Mouse (Mus musculus): ENCODE data around the gene Ldhd. TPM values are rescaled to one million over a fixed set of nuclear protein-coding genes. Genes with fewer than 3 reads are reported as not detected.
"Not testable (repeated sequence)": the region's sequence is repeated elsewhere in the genome, so short reads cannot be mapped to it uniquely, and the experiment has no call there.

The Ldhd gene
- polyA plus RNA-seq, 1 experiment from 2014 or later = 0.21 TPM

- no peak overlapping the region for H3K4me3 ChIP-seq (ENCODE audit: low read depth, low read length)
- no peak overlapping the region for H3K9ac ChIP-seq (ENCODE audit: low read length)
- 91% methylated on average over 3 of the region's 3 CpGs for WGBS
- ATAC-seq (ENCODE audit: insufficient read depth, low FRiP score, low TSS enrichment) (no peak), DNase-seq (ENCODE audit: low spot score) (no peak)
- no peaks in the 10 kb centered on the region for H3K36me3 ChIP-seq (ENCODE audit: control insufficient read depth, insufficient read depth, low read length)
- no peaks in the 10 kb centered on the region for H3K27me3 ChIP-seq (ENCODE audit: control insufficient read depth, insufficient read depth, low read length)
- H3K9me3 ChIP-seq (ENCODE audit: control insufficient read depth, low read length) = no peaks in the 10 kb centered on the region
- H3K27ac ChIP-seq (ENCODE audit: low read depth, low read length) = no peak overlapping the region
- H3K4me2 ChIP-seq (ENCODE audit: low read depth) = no peak overlapping the region
- H3K4me1 ChIP-seq (ENCODE audit: control insufficient read depth, insufficient read depth, low read length) = 0 out of 2 replicates have a peak, but pooled peaks cover 3% of the 10 kb centered on the region
Observed at GRCm38 (mm10) chr8:111650651-111651050, 20.5 kb upstream of the Ldhd start.

GRCm38 (mm10) chr8:111648834-111649233, 18.7 kb upstream of the Ldhd start:
- ATAC-seq (ENCODE audit: insufficient read depth, low FRiP score, low TSS enrichment) (no peak), DNase-seq (ENCODE audit: low spot score) (no peak)
- H3K4me2 ChIP-seq (ENCODE audit: low read depth) = no peak overlapping the region
- H3K9me3 ChIP-seq (ENCODE audit: control insufficient read depth, low read length) = no peaks in the 10 kb centered on the region
- no peak overlapping the region for H3K27ac ChIP-seq (ENCODE audit: low read depth, low read length)
- no peak overlapping the region for H3K4me3 ChIP-seq (ENCODE audit: low read depth, low read length)
- WGBS = 44% methylated on average over 2 of the region's 2 CpGs
- H3K27me3 ChIP-seq (ENCODE audit: control insufficient read depth, insufficient read depth, low read length) = no peaks in the 10 kb centered on the region
- H3K4me1 ChIP-seq (ENCODE audit: control insufficient read depth, insufficient read depth, low read length) = 0 out of 2 replicates have a peak, but pooled peaks cover 3% of the 10 kb centered on the region
- H3K36me3 ChIP-seq (ENCODE audit: control insufficient read depth, insufficient read depth, low read length) = no peaks in the 10 kb centered on the region
- no peak overlapping the region for H3K9ac ChIP-seq (ENCODE audit: low read length)

GRCm38 (mm10) chr8:111645715-111646114, 15.5 kb upstream of the Ldhd start:
- Histone ChIP-seq H3K4me3 (ENCODE audit: low read depth, low read length) (no peak overlapping the region), H3K9me3 (ENCODE audit: control insufficient read depth, low read length) (no peaks in the 10 kb centered on the region), H3K27me3 (ENCODE audit: control insufficient read depth, insufficient read depth, low read length) (no peaks in the 10 kb centered on the region), H3K27ac (ENCODE audit: low read depth, low read length) (no peak overlapping the region), H3K4me2 (ENCODE audit: low read depth) (no peak overlapping the region), H3K4me1 (ENCODE audit: control insufficient read depth, insufficient read depth, low read length) (0 out of 2 replicates have a peak, but pooled peaks cover 3% of the 10 kb centered on the region), H3K36me3 (ENCODE audit: control insufficient read depth, insufficient read depth, low read length) (no peaks in the 10 kb centered on the region), H3K9ac (ENCODE audit: low read length) (no peak overlapping the region)
- 98% methylated on average over 8 of the region's 8 CpGs for WGBS
- no peak for DNase-seq (ENCODE audit: low spot score)
- ATAC-seq (ENCODE audit: insufficient read depth, low FRiP score, low TSS enrichment) = no peak

- H3K9me3 ChIP-seq (ENCODE audit: control insufficient read depth, low read length); H3K9ac ChIP-seq (ENCODE audit: low read length); H3K36me3 ChIP-seq (ENCODE audit: control insufficient read depth, insufficient read depth, low read length); DNase-seq (ENCODE audit: low spot score); H3K4me1 ChIP-seq (ENCODE audit: control insufficient read depth, insufficient read depth, low read length); H3K27ac ChIP-seq (ENCODE audit: low read depth, low read length); ATAC-seq (ENCODE audit: insufficient read depth, low FRiP score, low TSS enrichment); H3K27me3 ChIP-seq (ENCODE audit: control insufficient read depth, insufficient read depth, low read length): not testable (repeated sequence)
- WGBS = 75% methylated on average over 12 of the region's 12 CpGs
- H3K4me3 ChIP-seq (ENCODE audit: low read depth, low read length) = peak overlapping the region; percentile 85
- peak overlapping the region; percentile 54 for H3K4me2 ChIP-seq (ENCODE audit: low read depth)
Observed at GRCm38 (mm10) chr8:111644286-111645051, 14.3 kb upstream of the Ldhd start.

GRCm38 (mm10) chr8:111643264-111644141, 13.3 kb upstream of the Ldhd start, which contains the start of gene Zfp1:
Gene Zfp1 (plus strand): TSS chr8:111643401.
- peak; percentile 92 for DNase-seq (ENCODE audit: low spot score)
- H3K4me3 ChIP-seq (ENCODE audit: low read depth, low read length) = peak within 1 kb of the TSS; percentile 85
- H3K4me2 ChIP-seq (ENCODE audit: low read depth) = peak within 1 kb of the TSS; percentile 54
- ATAC-seq (ENCODE audit: insufficient read depth, low FRiP score, low TSS enrichment) = peak; percentile 97
- H3K27ac ChIP-seq (ENCODE audit: low read depth, low read length) = peak within 1 kb of the TSS; percentile 87
- no peaks in the 10 kb centered on the region for H3K27me3 ChIP-seq (ENCODE audit: control insufficient read depth, insufficient read depth, low read length)
- WGBS = under 1% methylated on average over 70 of the region's 75 CpGs
- no peaks in the 10 kb centered on the region for H3K36me3 ChIP-seq (ENCODE audit: control insufficient read depth, insufficient read depth, low read length)
- H3K9me3 ChIP-seq (ENCODE audit: control insufficient read depth, low read length) = no peaks in the 10 kb centered on the region
- H3K9ac ChIP-seq (ENCODE audit: low read length) = peak within 1 kb of the TSS; percentile 92
- H3K4me1 ChIP-seq (ENCODE audit: control insufficient read depth, insufficient read depth, low read length) = 0 out of 2 replicates have a peak, but pooled peaks cover 2% of the 10 kb centered on the region

- Histone ChIP-seq H3K4me3 (ENCODE audit: low read depth, low read length) (peak overlapping the region; percentile 85), H3K9me3 (ENCODE audit: control insufficient read depth, low read length) (no peaks in the 10 kb centered on the region), H3K27me3 (ENCODE audit: control insufficient read depth, insufficient read depth, low read length) (no peaks in the 10 kb centered on the region), H3K36me3 (ENCODE audit: control insufficient read depth, insufficient read depth, low read length) (no peaks in the 10 kb centered on the region), H3K9ac (ENCODE audit: low read length) (peak overlapping the region; percentile 92), H3K4me1 (ENCODE audit: control insufficient read depth, insufficient read depth, low read length) (no peaks in the 10 kb centered on the region), H3K27ac (ENCODE audit: low read depth, low read length) (no peak overlapping the region), H3K4me2 (ENCODE audit: low read depth) (peak overlapping the region; percentile 54)
- DNase-seq (ENCODE audit: low spot score) (no peak), ATAC-seq (ENCODE audit: insufficient read depth, low FRiP score, low TSS enrichment) (peak; percentile 25; the same call in 1 of the 2 replicates)
- WGBS = 13% methylated on average over 5 of the region's 5 CpGs
Observed at GRCm38 (mm10) chr8:111642939-111643263, 12.7 kb upstream of the Ldhd start.

GRCm38 (mm10) chr8:111642496-111642895, 12.3 kb upstream of the Ldhd start:
- no peak for DNase-seq (ENCODE audit: low spot score)
- peak overlapping the region; percentile 92 for H3K9ac ChIP-seq (ENCODE audit: low read length)
- H3K4me3 ChIP-seq (ENCODE audit: low read depth, low read length) = peak overlapping the region; percentile 85
- H3K4me2 ChIP-seq (ENCODE audit: low read depth) = peak overlapping the region; percentile 54
- 71% methylated on average over 5 of the region's 5 CpGs for WGBS
- H3K4me1 ChIP-seq (ENCODE audit: control insufficient read depth, insufficient read depth, low read length) = no peaks in the 10 kb centered on the region
- H3K36me3 ChIP-seq (ENCODE audit: control insufficient read depth, insufficient read depth, low read length) = no peaks in the 10 kb centered on the region
- H3K27ac ChIP-seq (ENCODE audit: low read depth, low read length) = no peak overlapping the region
- no peak for ATAC-seq (ENCODE audit: insufficient read depth, low FRiP score, low TSS enrichment)
- no peaks in the 10 kb centered on the region for H3K9me3 ChIP-seq (ENCODE audit: control insufficient read depth, low read length)
- H3K27me3 ChIP-seq (ENCODE audit: control insufficient read depth, insufficient read depth, low read length) = no peaks in the 10 kb centered on the region

- Histone ChIP-seq H3K36me3 (ENCODE audit: control insufficient read depth, insufficient read depth, low read length) (no peaks in the 10 kb centered on the region), H3K4me1 (ENCODE audit: control insufficient read depth, insufficient read depth, low read length) (no peaks in the 10 kb centered on the region), H3K9ac (ENCODE audit: low read length) (no peak overlapping the region), H3K9me3 (ENCODE audit: control insufficient read depth, low read length) (no peaks in the 10 kb centered on the region), H3K4me2 (ENCODE audit: low read depth) (no peak overlapping the region), H3K27me3 (ENCODE audit: control insufficient read depth, insufficient read depth, low read length) (no peaks in the 10 kb centered on the region), H3K4me3 (ENCODE audit: low read depth, low read length) (no peak overlapping the region), H3K27ac (ENCODE audit: low read depth, low read length) (no peak overlapping the region)
- 95% methylated on average over 2 of the region's 2 CpGs for WGBS
- ATAC-seq (ENCODE audit: insufficient read depth, low FRiP score, low TSS enrichment) (no peak), DNase-seq (ENCODE audit: low spot score) (no peak)
Observed at GRCm38 (mm10) chr8:111641064-111641463, 10.9 kb upstream of the Ldhd start.
